ENCODE assay signal across 18 mouse cellular contexts in the genomic region with DNA sequence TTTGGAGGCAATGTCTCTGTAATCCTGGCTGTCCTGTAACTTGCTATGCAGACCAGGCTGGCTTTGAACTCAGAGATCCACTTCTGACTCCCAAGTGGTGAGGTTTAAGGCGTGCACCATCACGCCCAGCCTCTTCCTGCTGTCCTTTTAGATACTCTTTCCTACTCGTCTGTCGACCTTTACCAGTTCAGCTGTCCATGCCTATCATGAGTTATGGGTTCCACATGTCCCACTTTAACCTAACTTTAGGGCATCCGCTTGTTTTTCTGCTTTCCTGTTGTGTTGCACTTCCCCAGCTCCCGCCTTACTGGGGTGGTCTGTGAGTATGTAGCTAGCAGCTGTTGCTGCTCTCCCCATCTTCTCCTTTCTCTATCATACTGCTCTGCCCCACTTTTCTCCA.
"Had no signal": no experiment of that assay in that cellular context is flagged by ENCODE, and none has a peak within 500 bp of the region (broad histone marks: within the 10 kb centered on the region; RNA-seq: fewer than 3 reads in every experiment).

No protein-coding gene starts in this region.

- ATAC-seq: liver, postnatal 0 days; lung, postnatal 0 days; midbrain, embryonic 13.5 days; midbrain, embryonic 15.5 days had no signal

- H3K27me3 ChIP-seq: lung, embryonic 15.5 days; midbrain, embryonic 13.5 days; midbrain, embryonic 15.5 days; neural tube, embryonic 13.5 days; neural tube, embryonic 15.5 days had no signal

- H3K9me3 ChIP-seq: lung, embryonic 15.5 days; midbrain, embryonic 13.5 days; midbrain, embryonic 15.5 days; neural tube, embryonic 13.5 days; neural tube, embryonic 15.5 days had no signal

- DNase-seq: liver, postnatal 0 days; lung, adult 2 months; retina, postnatal 1 day; right cerebral cortex, adult 18-20 months; right cerebral cortex, postnatal 25 days; right cerebral cortex, postnatal 4 days; spleen, adult 18-20 months; thymus, adult 18-20 months; thymus, postnatal 14 days; thymus, postnatal 36 days had no signal

- H3K9ac ChIP-seq: liver, postnatal 0 days; lung, embryonic 15.5 days; midbrain, embryonic 13.5 days; midbrain, embryonic 15.5 days; neural tube, embryonic 13.5 days; neural tube, embryonic 15.5 days had no signal

- H3K27ac ChIP-seq: lung, embryonic 15.5 days; macrophage; midbrain, embryonic 13.5 days; midbrain, embryonic 15.5 days; neural tube, embryonic 13.5 days; neural tube, embryonic 15.5 days had no signal

- H3K4me3 ChIP-seq: lung, embryonic 15.5 days; midbrain, embryonic 13.5 days; midbrain, embryonic 15.5 days; neural tube, embryonic 13.5 days; neural tube, embryonic 15.5 days had no signal

- H3K36me3 ChIP-seq: midbrain, embryonic 15.5 days; neural tube, embryonic 15.5 days had no signal

- H3K4me2 ChIP-seq: lung, embryonic 15.5 days; midbrain, embryonic 11.5 days; midbrain, embryonic 13.5 days; midbrain, embryonic 15.5 days; neural tube, embryonic 13.5 days; neural tube, embryonic 15.5 days had no signal
